Mouse (Mus musculus) leukemia stem cell, adult 10-12 weeks (primary cell): ENCODE measurements around the gene Asl. TPM values are rescaled to one million over a fixed set of nuclear protein-coding genes. Genes with fewer than 3 reads are reported as not detected.

Experiments
- polyA plus RNA-seq: library from polyadenylated mRNA; stranded (reverse); fragments of >175 nt; gene quantifications from 2 replicates; pipeline ENCODE4 v1.2.3, GENCODE M21; 2012; ENCODE audit warnings: low replicate concordance

The Asl gene
- polyA plus RNA-seq: 7.4 and 8.3 TPM in 2 replicates

DNA sequence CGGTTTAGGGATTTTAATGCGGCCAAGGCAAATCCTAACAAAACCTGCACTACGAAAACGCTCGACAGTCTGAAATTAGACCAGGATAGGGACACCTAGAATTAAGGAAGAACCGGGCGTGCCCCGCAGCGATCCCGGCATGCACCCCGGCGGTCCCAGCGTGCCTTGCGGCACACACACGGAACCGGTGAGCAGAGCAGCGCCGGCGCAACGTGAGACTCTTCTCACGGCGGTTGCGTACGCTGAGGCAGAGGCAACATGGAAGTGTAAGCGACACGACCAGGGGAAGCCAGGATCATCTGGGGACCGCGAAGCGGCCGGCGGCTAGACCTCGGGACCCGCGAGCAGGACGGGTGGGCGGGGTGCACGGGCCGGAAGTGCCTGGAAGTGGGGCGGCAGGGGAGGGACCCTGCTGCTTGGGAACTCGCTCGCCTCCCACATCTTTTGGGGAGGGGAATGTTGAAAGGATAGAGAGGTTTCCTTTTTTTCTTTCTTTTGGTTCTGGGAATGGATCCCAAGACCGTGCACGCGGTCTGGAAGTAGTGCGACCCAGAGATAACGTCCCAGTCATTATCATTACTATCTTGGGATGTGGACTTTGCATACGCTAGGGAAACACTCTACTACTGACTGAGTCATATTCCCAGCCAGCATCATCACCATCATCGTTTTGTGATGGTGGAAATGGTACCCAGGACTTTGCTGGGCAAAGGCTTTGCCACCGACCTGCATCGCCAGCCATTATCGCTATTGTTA is at the start of gene Asl, which contains the start of gene Crcp:
TSS of gene Asl (minus strand) at position 106 of the 756 bp plus-strand sequence.
TSS of gene Crcp (plus strand) at position 149 of the 756 bp plus-strand sequence.

DNA sequence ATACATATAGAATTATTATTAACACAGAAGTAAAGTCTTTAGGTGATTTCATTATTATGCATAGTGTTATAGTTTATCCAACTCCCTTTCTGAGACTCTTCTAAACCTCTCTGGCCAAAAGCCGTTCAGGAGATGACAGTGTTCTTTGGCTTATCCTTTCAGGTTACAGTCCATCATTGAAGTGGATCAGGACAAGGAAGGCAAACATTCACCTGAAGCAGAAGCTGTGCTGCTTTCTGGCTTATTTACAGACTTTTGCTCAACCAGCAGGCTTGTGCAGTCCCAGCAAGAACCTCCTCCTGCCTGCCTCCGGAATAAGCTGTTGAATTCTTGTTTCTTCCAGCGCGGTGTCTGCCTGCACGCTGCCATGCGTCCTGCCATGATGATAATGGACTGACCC is 44.0 kb upstream of the Asl start, which contains the start of gene Tpst1:
TSS of gene Tpst1 (plus strand) at position 301 of the 400 bp plus-strand sequence.

DNA sequence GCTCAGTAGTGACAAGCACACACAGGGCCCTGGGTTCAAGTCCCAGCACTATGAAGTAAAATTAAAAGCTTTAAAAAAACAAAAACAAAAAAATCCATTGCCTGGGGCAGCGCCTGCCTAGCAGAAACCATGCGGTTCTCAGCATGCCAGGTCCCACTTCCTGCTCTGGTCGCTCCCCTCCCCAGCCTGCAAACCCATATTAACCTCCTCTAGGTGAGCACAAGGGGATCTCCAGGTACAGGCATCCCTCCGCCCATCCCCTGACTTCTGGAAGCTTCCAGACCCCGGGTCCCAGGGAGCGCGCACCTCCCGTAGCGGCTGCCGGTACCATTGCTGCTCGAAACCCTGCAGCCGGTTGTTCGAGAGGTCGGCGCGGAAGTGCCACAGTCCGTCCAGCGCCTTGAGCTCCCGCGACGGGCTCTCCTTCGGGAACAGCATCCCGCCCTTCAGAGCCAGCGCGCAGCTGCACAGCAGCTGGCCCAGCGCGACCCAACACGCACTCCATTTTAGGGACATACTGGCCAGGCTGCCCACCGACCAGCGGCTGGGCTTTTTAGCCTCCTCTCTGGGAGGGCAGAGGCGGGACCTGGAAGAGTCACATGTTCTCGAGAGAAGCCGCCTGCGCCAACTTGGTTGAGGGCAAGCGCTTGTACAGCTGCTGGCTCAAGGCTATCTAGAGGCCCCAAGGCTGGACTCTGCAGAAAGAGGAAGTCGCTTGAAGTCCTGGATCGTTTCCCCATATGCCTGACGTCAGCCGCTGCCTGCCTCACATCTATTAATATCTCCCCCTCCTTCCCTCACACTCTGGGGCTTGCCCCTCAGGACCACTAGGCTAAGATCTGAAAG is 26.5 kb downstream of the Asl start, which contains the start of gene Gusb:
TSS of gene Gusb (minus strand) at position 749 of the 846 bp plus-strand sequence.

Other genes with a start within 250 kb of the Asl start
- 8.6 and 40.6 TPM in 2 replicates for gene Psph, start 241.8 kb downstream of the Asl start, polyA plus RNA-seq
- 4.0 and 9.3 TPM in 2 replicates for gene Sumf2, start 182.3 kb downstream of the Asl start, polyA plus RNA-seq
- 543 and 642 TPM in 2 replicates for gene Chchd2, start 141.8 kb downstream of the Asl start, polyA plus RNA-seq
- gene Zbed5, start 133.5 kb downstream of the Asl start, polyA plus RNA-seq: 3.4 and 48.5 TPM in 2 replicates
- gene Phkg1, start 130.7 kb downstream of the Asl start, polyA plus RNA-seq: 0.10 TPM in 1 of 2 replicates, not detected in the other
- gene Nupr1l, start 120.7 kb downstream of the Asl start, polyA plus RNA-seq: 1.7 TPM in 2 replicates
- gene Vkorc1l1, start 87.3 kb downstream of the Asl start, polyA plus RNA-seq: 19.6 and 19.7 TPM in 2 replicates
- 18.1 and 22.7 TPM in 2 replicates for gene Gusb, start 26.2 kb downstream of the Asl start, polyA plus RNA-seq
- gene Crcp, start within 50 bp of the Asl start, polyA plus RNA-seq: 5.0 and 7.4 TPM in 2 replicates
- gene Tpst1, start 44.1 kb upstream of the Asl start, polyA plus RNA-seq: 19.2 and 44.7 TPM in 2 replicates
- 5.4 and 27.4 TPM in 2 replicates for gene Kctd7, start 115.6 kb upstream of the Asl start, polyA plus RNA-seq
- 14.6 and 18.2 TPM in 2 replicates for gene Rabgef1, start 142.6 kb upstream of the Asl start, polyA plus RNA-seq
- gene Tmem248, start 187.8 kb upstream of the Asl start, polyA plus RNA-seq: 26.9 and 71.2 TPM in 2 replicates
- gene Sbds, start 226.3 kb upstream of the Asl start, polyA plus RNA-seq: 3.8 and 30.2 TPM in 2 replicates
- gene Tyw1, start 226.4 kb upstream of the Asl start, polyA plus RNA-seq: 6.1 and 10.4 TPM in 2 replicates